Mouse (Mus musculus): Measurements from ENCODE around the gene Cers5.
"Not testable (repeated sequence)": the region's sequence is repeated elsewhere in the genome, so short reads cannot be mapped to it uniquely, and the experiment has no call there.

Cers5 gene

GRCm38 (mm10) chr15:99787625-99788120 is 15.0 kb upstream of the Cers5 start:
- peak; percentile 33 to 37 for DNase-seq

DNA sequence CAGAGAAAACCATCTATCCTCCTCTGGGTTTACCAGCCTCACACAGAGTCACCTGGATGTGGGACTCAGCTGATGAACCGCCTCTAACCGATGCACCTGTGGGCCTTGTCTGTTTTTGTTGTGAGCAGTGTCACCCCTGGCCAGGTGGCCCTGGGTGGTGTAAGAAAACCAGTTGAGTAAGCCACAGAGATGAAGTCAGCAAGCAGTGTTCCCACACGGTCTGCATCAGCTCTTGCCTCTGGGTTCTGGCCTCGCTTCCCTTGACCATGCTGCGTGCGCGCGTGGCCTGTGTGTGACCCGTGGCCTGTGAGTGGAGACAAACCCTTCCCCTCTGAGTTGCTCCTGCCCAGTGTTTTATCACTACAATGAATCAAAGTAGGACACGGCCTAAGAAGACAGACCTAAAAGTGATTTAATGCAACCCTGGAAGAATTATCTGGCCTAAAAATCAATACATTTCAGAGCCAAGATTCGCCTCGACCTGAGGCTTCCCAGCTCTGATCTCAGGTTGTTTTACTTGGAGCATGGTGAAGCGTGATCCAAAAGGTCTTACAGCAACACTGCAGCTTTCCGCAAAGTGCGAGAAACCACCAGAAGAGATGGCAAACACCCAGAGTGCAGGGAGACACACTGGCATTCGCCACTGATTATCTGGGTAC is 6.1 kb upstream of the Cers5 start:
- no peak for DNase-seq

- peak in 1 of 2 experiments; percentile 29 for DNase-seq
Observed at GRCm38 (mm10) chr15:99778148-99778547, 5.5 kb upstream of the Cers5 start.

- no peak for DNase-seq
Observed at GRCm38 (mm10) chr15:99772925-99773324, 240 bp upstream of the Cers5 start.

DNA sequence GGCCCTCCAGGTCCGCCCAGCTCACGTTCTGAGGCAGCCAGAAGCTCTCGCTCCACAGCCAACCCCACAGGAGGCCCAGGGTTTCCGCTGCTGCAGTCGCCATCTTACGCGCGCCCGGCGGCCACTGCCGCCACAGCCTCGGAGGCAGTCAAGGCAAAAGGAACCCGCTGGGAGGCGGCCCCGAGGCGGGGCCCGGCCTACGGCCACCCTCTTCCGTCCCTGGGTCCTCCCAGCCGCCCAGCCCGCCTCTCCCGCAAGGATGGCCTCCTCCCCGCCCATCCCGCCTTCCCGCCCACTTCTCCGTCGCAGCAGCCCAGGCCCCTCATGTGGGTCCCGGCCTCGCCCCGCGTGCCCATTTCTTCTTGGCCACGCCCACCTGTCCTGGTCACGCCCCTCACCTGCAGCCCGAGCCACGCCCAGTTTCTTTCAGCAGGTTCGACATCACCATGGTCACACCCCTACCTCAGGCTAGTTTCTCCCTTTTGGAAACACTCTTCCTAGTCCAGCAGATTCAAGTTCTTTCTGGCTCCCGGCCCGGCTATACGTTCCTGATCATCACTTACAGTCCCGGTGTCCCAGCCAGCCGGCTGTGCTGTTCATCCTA is 306 bp downstream of the Cers5 start:
- DNase-seq, result peak; percentile 93 to 96

- no peak for DNase-seq
Observed at GRCm38 (mm10) chr15:99771601-99772276, 946 bp downstream of the Cers5 start.

DNA sequence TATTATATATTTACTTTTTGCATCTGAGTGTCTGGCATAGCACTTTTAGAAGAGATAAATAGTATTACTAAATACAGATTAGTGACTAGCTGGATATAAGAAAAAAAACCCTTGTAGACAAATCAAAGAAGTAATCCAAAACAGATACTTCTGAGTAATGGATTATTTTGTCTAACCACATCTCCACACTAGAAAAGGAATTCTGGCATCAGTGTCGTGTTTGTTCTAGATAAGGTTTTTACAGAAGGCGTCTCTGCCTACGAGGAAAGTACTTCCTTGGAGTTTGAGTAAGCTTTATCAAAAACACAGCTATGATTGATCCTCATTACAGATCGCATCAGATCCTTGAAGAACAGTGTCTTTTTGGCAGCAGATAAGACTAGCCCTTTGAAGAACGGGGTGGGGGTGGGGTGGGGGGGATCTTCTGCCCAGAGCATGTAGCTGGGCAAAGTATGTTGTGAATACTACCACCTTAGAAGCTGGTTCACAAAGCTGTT is 1.6 kb downstream of the Cers5 start:
- DNase-seq, result no peak

- DNase-seq, result no peak
Observed at GRCm38 (mm10) chr15:99768761-99769160, 3.9 kb downstream of the Cers5 start.

DNA sequence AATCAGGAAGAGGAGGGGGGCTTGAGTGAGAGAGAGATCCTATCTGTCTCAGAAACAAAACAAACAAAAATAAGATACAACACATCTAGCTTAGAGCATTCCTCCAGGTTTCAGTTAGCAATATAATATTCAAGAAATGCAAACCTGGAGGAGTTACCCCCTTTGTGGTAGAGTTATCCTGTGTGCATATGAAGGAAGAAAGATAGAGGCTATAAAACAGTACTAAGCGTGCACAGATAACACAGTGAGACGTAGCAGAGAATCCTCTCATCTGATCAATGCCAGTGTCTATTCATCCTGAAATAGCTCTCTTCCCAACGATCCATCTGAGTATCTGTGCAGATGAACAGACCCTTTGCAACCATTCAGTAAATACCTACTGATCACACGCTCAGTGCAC is 5.2 kb downstream of the Cers5 start:
- no peak for DNase-seq

DNA sequence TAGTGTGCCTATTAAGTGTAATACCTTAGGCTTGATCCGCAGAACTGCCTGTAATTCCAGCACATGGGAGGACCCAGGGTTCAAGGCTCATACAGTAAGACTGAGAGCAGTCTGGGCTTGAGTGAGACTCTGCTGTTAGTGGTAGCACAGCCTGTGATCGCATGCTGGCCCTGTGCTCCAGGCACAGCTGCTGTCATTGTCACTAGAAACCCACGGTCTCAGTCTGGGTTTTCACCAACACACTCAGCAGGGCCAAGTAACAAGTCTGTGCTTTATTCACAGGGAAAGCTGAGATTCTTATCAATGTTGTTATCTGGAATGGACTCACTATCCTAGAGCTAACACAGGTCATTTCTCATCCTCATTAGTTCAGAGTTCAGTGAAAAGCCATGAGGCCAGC is 18.5 kb downstream of the Cers5 start:
- no peak for DNase-seq

DNA sequence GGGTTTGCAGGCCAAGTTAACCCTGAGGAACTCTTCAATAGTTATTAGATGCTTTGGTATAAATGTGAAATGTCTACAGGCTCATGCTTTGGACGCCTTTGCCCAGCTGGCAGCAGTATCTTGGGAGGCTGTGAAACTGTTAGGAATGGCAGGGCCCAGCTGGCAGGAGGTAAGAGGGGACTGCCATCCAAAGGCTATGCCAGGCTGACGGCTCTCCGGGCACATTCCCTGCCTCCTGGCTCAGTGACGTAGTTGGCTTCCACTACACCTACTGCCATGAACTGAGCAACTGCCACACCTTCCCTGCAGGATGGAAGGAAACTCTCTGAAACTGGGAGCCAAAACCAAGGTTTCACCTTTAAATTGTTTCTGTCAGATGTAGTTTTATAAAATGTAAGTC is 32.5 kb downstream of the Cers5 start:
- DNase-seq, result no peak

GRCm38 (mm10) chr15:99736675-99737074 is 36.0 kb downstream of the Cers5 start:
- no peak for DNase-seq

DNA sequence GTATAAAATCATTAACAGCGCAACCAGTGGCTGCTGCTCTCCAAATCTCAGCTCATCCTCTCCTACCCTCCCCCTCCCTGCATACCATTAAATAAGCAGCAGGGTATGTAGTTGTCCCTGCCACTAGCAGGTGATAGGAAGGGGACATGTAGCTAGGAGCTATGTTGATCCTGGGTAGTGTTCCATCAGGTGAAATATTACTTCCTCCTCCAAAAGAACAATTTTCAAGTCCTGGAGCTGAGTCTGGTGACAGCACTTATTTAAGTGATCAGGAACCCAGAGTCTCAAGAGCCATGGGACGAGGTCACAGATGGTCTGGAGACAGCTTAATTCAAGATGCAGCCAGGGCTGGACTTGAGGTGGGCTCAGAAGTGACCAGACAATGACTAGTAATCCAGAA is 37.1 kb downstream of the Cers5 start:
- peak; percentile 98 to 100 for DNase-seq

- no peak for DNase-seq
Observed at GRCm38 (mm10) chr15:99733186-99733585, 39.5 kb downstream of the Cers5 start.

DNA sequence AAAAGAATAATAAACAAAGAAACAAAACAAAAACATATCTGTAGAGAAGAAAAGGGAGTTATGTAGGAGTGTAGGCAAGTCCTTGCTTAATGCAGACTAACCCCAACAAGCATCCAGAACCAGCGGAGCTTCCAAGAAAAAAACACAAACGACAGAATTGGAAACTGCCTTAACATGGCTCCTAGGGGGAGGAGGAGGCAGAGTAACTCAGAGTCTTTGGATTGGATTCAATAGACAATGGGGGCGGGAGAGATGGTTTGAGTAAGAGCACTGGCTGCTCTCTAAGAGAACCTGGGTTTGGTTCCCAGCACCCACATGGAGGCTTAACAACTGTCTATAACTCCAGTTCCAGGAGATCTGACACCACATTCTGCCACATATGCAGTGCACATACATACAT is 41.0 kb downstream of the Cers5 start:
- no peak for DNase-seq

DNA sequence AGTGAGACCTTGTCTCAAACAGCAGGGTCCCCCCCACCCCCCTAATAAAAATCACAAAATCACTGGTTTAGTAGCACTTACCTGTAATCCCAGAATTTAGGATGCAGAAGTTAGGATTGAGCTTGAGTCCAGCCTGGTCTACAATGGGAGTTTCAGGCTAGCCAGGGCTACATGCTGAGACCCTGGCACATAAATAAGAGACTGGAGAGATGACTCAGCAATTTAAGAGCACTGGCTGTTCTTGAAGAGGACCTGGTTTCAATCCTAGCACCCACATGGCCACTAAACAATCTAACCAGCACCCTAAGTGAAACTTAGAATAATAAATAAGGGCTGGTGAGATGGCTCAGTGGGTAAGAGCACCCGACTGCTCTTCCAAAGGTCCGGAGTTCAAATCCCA is 41.5 kb downstream of the Cers5 start:
- no peak for DNase-seq

GRCm38 (mm10) chr15:99729056-99729783 is 43.5 kb downstream of the Cers5 start:
- no peak for DNase-seq

GRCm38 (mm10) chr15:99728211-99728610 is 44.5 kb downstream of the Cers5 start:
- DNase-seq, result no peak

DNA sequence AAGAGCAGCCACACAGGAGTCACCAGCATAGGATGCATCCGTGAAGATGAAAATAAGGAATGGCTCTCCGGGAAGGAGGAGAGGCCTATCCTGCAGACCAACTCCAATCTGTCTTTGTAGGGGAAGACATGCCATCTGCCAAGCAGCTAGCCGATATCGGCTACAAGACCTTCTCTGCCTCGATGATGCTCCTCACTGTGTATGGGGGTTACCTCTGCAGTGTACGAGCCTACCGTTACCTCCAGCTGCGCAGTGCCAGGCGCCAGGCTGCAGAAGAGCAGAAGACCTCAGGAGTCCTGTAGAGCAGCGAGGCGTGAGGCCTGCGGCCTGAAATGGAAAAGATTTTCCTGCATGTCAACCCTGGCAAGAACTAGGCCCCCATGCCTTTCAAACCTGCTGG is 45.2 kb downstream of the Cers5 start:
- DNase-seq, result no peak

GRCm38 (mm10) chr15:99727039-99727438 is 45.6 kb downstream of the Cers5 start:
- DNase-seq, result not testable (repeated sequence)

- DNase-seq, result no peak
Observed at GRCm38 (mm10) chr15:99726549-99726948, 46.1 kb downstream of the Cers5 start.

GRCm38 (mm10) chr15:99725341-99726155 is 47.1 kb downstream of the Cers5 start, which contains the start of gene Cox14:
TSS of gene Cox14 (plus strand) at chr15:99725618.
- peak; percentile 96 to 98 for DNase-seq
